Mouse (Mus musculus): ENCODE results near the gene Fto.

GRCm38 (mm10) chr8:91496936-91497335 lies 183.6 kb downstream of the Fto start:
- no peak for TF ChIP-seq CTCF (conservative IDR thresholded peaks at IDR 0.05; ENCODE audit: low read length)
- no peak for TF ChIP-seq POU5F1 (IDR thresholded peaks at IDR 0.05; ENCODE audit: borderline replicate concordance, low read length)
- no peak for TF ChIP-seq NANOG (IDR thresholded peaks at IDR 0.05; ENCODE audit: borderline replicate concordance, low read length)
